Mouse (Mus musculus) gastrocnemius, postnatal 10 days (tissue): ENCODE measurements at regions not wholly inside any gene's neighbourhood (a gene's known extent, or its start where the extent isn't known, plus 50 kb on each side); places are given as distances from the start of the nearest gene placed in this dataset.

Experiments used
- DNase-seq: peaks from one replicate; pipeline ENCODE4 v3.0.0; 2021; ENCODE audit warnings: mixed read lengths

GRCm38 (mm10) chr2:123267036-123267435 lies 502.0 kb downstream of the Sqor start:
- DNase-seq = no peak

GRCm38 (mm10) chr2:123274866-123275735 lies 510.1 kb downstream of the Sqor start:
- DNase-seq = no peak

GRCm38 (mm10) chr2:123275736-123276330 lies 510.8 kb downstream of the Sqor start:
- DNase-seq = no peak

- DNase-seq = no peak
Observed at GRCm38 (mm10) chr2:123311554-123312276, 546.7 kb downstream of the Sqor start.

- peak; percentile 61 for DNase-seq
Observed at GRCm38 (mm10) chr2:123312277-123312617, 547.2 kb downstream of the Sqor start.

- no peak for DNase-seq
Observed at GRCm38 (mm10) chr2:123320448-123321097, 555.5 kb downstream of the Sqor start.

GRCm38 (mm10) chr2:123323769-123324168 lies 558.7 kb downstream of the Sqor start:
- no peak for DNase-seq

- no peak for DNase-seq
Observed at GRCm38 (mm10) chr2:123324896-123325295, 559.9 kb downstream of the Sqor start.

- no peak for DNase-seq
Observed at GRCm38 (mm10) chr2:123349625-123350346, 584.7 kb downstream of the Sqor start.

GRCm38 (mm10) chr2:123364204-123364603 lies 599.2 kb downstream of the Sqor start:
- no peak for DNase-seq

- no peak for DNase-seq
Observed at GRCm38 (mm10) chr2:123366571-123366970, 601.5 kb downstream of the Sqor start.

GRCm38 (mm10) chr2:123385622-123386418 lies 620.8 kb downstream of the Sqor start:
- DNase-seq = no peak

GRCm38 (mm10) chr2:123386773-123387604 lies 622.0 kb downstream of the Sqor start:
- no peak for DNase-seq

GRCm38 (mm10) chr2:123390981-123391380 lies 625.9 kb downstream of the Sqor start:
- no peak for DNase-seq

GRCm38 (mm10) chr2:123394296-123394695 lies 629.3 kb downstream of the Sqor start:
- DNase-seq = no peak

- DNase-seq = no peak
Observed at GRCm38 (mm10) chr2:123397551-123397950, 632.5 kb downstream of the Sqor start.

GRCm38 (mm10) chr2:123401064-123401463 lies 636.0 kb downstream of the Sqor start:
- DNase-seq = no peak

- DNase-seq = no peak
Observed at GRCm38 (mm10) chr2:123409075-123409474, 644.0 kb downstream of the Sqor start.

- no peak for DNase-seq
Observed at GRCm38 (mm10) chr2:123458034-123458677, 631.6 kb upstream of the Sema6d start.

GRCm38 (mm10) chr2:123473840-123474239 lies 615.9 kb upstream of the Sema6d start:
- no peak for DNase-seq
